Mouse (Mus musculus) stomach, postnatal 0 days (tissue): ENCODE results near the gene Ep300. TPM values are rescaled to one million over a fixed set of nuclear protein-coding genes. Genes with fewer than 3 reads are reported as not detected.

Experiments
- ATAC-seq: fragments of 200-750 bp; cut with Nextera tagmentation; 2 replicates; pipeline ENCODE4 v1.8.0; 2017; ENCODE audit not compliant: low FRiP score, low TSS enrichment
- DNase-seq: peaks from one replicate; pipeline ENCODE4 v3.0.0-alpha.2; 2016; ENCODE audit warnings: low spot score
- H3K27ac ChIP-seq: fragments of 300-500 bp; sonication (generic); replicated peaks from 2 replicates; pipeline ENCODE4 v1.5.1; 2014; ENCODE audit warnings: mild to moderate bottlenecking, control low read depth
- H3K27me3 ChIP-seq: fragments of 300-500 bp; sonication (generic); 2 replicates; pipeline ENCODE4 v1.6.1; 2014; ENCODE audit warnings: low read length; ENCODE audit not compliant: control insufficient read depth, insufficient read depth
- H3K36me3 ChIP-seq: fragments of 300-500 bp; sonication (generic); 2 replicates; pipeline ENCODE4 v1.6.1; 2014; ENCODE audit warnings: low read length, mixed read lengths; ENCODE audit not compliant: control insufficient read depth, insufficient read depth
- H3K4me1 ChIP-seq: fragments of 300-500 bp; sonication (generic); replicated peaks from 2 replicates; pipeline ENCODE4 v1.6.1; 2014; ENCODE audit warnings: antibody characterized with exemption; ENCODE audit not compliant: control insufficient read depth, insufficient read depth
- H3K4me2 ChIP-seq: fragments of 300-500 bp; sonication (generic); replicated peaks from 2 replicates; pipeline ENCODE4 v1.6.1; 2014; ENCODE audit warnings: low read depth, mild to moderate bottlenecking, control low read depth, moderate library complexity
- H3K4me3 ChIP-seq: fragments of 300-500 bp; sonication (generic); 2 replicates; pipeline ENCODE4 v1.5.1; 2014; ENCODE audit warnings: low read depth, low read length, control low read depth
- H3K9ac ChIP-seq: fragments of 300-500 bp; sonication (generic); 2 replicates; pipeline ENCODE4 v1.6.1; 2014; ENCODE audit warnings: mild to moderate bottlenecking, low read length, control low read depth, mixed read lengths
- H3K9me3 ChIP-seq: fragments of 300-500 bp; sonication (generic); 2 replicates; pipeline ENCODE4 v1.6.1; 2016; ENCODE audit warnings: low read length; ENCODE audit not compliant: control insufficient read depth
- CTCF ChIP-seq: IDR thresholded peaks from 2 replicates; pipeline ENCODE4 v1.5.1; 2016; ENCODE audit warnings: antibody characterized with exemption, low read depth, mild to moderate bottlenecking, moderate library complexity
- EP300 ChIP-seq: optimal IDR thresholded peaks from 2 replicates; pipeline ENCODE3; 2016; ENCODE audit warnings: antibody characterized with exemption
- WGBS: fragments of 180-500 bp; shearing (Covaris S2); extraction: QIAGEN DNeasy Blood & Tissue Kit; methylation state at CpG from one replicate; pipeline ENCODE4 v1.1.7; 2014; 5-methylcytosine and 5-hydroxymethylcytosine counted together
- polyA plus RNA-seq: library from polyadenylated mRNA; unstranded; fragments of >200 nt; fragmentation: Nextera tagmentation; extraction: Ambion mirVana; gene quantifications from 2 replicates; pipeline ENCODE4 v1.2.1, GENCODE M21; 2015

Gene Ep300
- polyA plus RNA-seq, 1 experiment from 2014 or later = 6.0 TPM

GRCm38 (mm10) chr15:81553455-81553854, 31.7 kb upstream of the Ep300 start:
- no peak overlapping the region for H3K4me2 ChIP-seq
- H3K4me3 ChIP-seq = no peak overlapping the region
- no peak overlapping the region for H3K27ac ChIP-seq
- WGBS = 75% methylated on average over 1 of the region's 1 CpGs
- H3K9me3 ChIP-seq = no peaks in the 10 kb centered on the region
- H3K9ac ChIP-seq = no peak overlapping the region
- TF ChIP-seq EP300 (no peak), CTCF (no peak)
- DNase-seq (no peak), ATAC-seq (no peak)
- no peaks in the 10 kb centered on the region for H3K4me1 ChIP-seq
- H3K27me3 ChIP-seq = no peaks in the 10 kb centered on the region
- H3K36me3 ChIP-seq = no peaks in the 10 kb centered on the region

GRCm38 (mm10) chr15:81554558-81555297, 30.4 kb upstream of the Ep300 start:
- DNase-seq (no peak), ATAC-seq (no peak)
- no peak overlapping the region for H3K4me3 ChIP-seq

GRCm38 (mm10) chr15:81555986-81556385, 29.2 kb upstream of the Ep300 start:
- no peaks in the 10 kb centered on the region for H3K4me1 ChIP-seq
- no peaks in the 10 kb centered on the region for H3K27me3 ChIP-seq
- no peak overlapping the region for H3K9ac ChIP-seq
- no peak overlapping the region for H3K4me2 ChIP-seq
- no peak overlapping the region for H3K4me3 ChIP-seq
- ATAC-seq = no peak
- TF ChIP-seq CTCF (no peak), EP300 (no peak)
- 86% methylated on average over 3 of the region's 3 CpGs for WGBS
- H3K36me3 ChIP-seq = no peaks in the 10 kb centered on the region
- no peak overlapping the region for H3K27ac ChIP-seq
- DNase-seq = no peak
- no peaks in the 10 kb centered on the region for H3K9me3 ChIP-seq

More at GRCm38 (mm10) chr15:81554558-81555297, 30.4 kb upstream of the Ep300 start:
- Histone ChIP-seq H3K4me1 (no peaks in the 10 kb centered on the region), H3K27me3 (no peaks in the 10 kb centered on the region), H3K9me3 (no peaks in the 10 kb centered on the region), H3K36me3 (no peaks in the 10 kb centered on the region), H3K27ac (no peak overlapping the region), H3K9ac (no peak overlapping the region), H3K4me2 (0 out of 2 replicates have a peak overlapping the region, but pooled peaks have one; percentile 3)
- WGBS = 32% methylated on average over 18 of the region's 18 CpGs
- TF ChIP-seq EP300 (no peak), CTCF (no peak)

GRCm38 (mm10) chr15:81561501-81561900, 23.6 kb upstream of the Ep300 start:
- no peak for ATAC-seq
- Histone ChIP-seq H3K4me2 (no peak overlapping the region), H3K4me3 (no peak overlapping the region), H3K4me1 (no peaks in the 10 kb centered on the region), H3K9me3 (no peaks in the 10 kb centered on the region), H3K9ac (no peak overlapping the region), H3K27ac (no peak overlapping the region), H3K36me3 (no peaks in the 10 kb centered on the region), H3K27me3 (no peaks in the 10 kb centered on the region)
- no peak for TF ChIP-seq CTCF
- no peak for TF ChIP-seq EP300
- WGBS = 23% methylated on average over 3 of the region's 3 CpGs
- no peak for DNase-seq

- 71% methylated on average over 9 of the region's 9 CpGs for WGBS
- no peak for ATAC-seq
- Histone ChIP-seq H3K4me1 (no peaks in the 10 kb centered on the region), H3K9me3 (no peaks in the 10 kb centered on the region), H3K4me2 (no peak overlapping the region), H3K4me3 (no peak overlapping the region), H3K27ac (no peak overlapping the region), H3K36me3 (no peaks in the 10 kb centered on the region), H3K9ac (no peak overlapping the region), H3K27me3 (no peaks in the 10 kb centered on the region)
- no peak for DNase-seq
- TF ChIP-seq CTCF (no peak), EP300 (no peak)
Measured at GRCm38 (mm10) chr15:81561996-81562395, 23.2 kb upstream of the Ep300 start.
